Mouse (Mus musculus): ENCODE measurements around the gene Ablim1. TPM values are rescaled to one million over a fixed set of nuclear protein-coding genes. Genes with fewer than 3 reads are reported as not detected.

The Ablim1 gene
- polyA plus RNA-seq, 1 experiment: 54.2 TPM

DNA sequence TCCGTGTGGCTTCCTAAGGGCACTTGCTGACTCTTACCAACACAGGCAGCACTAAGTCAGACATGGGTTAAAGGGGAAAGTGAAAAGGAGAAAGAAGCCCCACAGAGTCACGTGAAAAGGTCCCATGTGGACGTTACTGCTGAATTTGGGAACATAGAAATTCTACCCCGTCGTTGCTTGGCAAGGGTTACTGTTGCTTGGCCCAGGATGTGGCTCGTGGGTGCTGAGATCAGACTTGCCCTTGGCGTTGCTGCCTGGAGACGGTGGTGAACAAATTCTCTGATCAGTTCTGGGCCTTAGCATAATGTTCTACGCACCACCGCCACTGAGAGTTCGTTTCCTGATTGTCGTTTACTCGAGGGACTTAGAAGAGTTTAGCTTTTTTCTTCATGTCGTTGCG is 277.9 kb downstream of the Ablim1 start:
- DNase-seq (ENCODE audit: extremely low spot score in 1 of 2, low spot score in 1 of 2): no peak

DNA sequence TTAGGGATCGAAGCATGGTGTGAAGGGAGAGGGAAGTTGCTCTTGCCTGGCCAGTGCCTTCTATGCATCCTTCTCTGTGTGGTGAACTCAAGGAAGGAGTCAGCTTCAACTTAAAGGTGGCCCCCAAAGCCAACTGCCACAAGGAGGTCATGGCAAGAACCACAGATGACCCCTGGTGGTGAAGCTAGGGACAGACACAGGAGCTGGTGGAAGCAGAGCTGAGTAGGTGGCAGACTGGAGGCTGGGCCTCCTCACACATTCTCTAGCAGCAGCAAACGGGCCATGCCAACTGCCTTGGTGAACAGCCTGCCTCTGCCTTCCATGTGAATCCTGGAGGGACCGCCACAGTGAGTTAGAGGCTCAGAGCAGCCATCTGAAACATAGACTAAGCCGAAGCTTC is 283.1 kb downstream of the Ablim1 start:
- DNase-seq (ENCODE audit: extremely low spot score in 1 of 2, low spot score in 1 of 2): peak; percentile 32 to 80

DNA sequence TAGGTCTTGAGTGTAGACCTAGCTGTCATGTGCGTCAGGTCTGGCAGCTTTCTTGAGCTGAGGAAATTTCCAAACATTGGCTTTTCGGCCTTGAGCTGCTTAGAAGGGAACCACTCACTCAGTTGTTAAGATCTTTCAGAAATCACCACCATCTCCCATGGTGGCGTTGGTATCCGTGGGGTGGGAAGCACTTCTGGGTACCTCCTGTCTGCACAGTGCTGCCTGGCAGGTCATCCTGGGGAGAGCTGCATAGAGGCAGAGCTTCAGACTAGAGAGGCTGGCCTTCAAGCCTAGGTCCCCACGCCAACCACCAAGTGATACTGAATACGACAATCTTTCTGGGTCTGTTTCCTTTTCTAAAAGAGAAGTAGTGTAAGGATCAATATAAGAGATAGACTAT is 285.3 kb downstream of the Ablim1 start:
- no peak for DNase-seq (ENCODE audit: extremely low spot score in 1 of 2, low spot score in 1 of 2)

DNA sequence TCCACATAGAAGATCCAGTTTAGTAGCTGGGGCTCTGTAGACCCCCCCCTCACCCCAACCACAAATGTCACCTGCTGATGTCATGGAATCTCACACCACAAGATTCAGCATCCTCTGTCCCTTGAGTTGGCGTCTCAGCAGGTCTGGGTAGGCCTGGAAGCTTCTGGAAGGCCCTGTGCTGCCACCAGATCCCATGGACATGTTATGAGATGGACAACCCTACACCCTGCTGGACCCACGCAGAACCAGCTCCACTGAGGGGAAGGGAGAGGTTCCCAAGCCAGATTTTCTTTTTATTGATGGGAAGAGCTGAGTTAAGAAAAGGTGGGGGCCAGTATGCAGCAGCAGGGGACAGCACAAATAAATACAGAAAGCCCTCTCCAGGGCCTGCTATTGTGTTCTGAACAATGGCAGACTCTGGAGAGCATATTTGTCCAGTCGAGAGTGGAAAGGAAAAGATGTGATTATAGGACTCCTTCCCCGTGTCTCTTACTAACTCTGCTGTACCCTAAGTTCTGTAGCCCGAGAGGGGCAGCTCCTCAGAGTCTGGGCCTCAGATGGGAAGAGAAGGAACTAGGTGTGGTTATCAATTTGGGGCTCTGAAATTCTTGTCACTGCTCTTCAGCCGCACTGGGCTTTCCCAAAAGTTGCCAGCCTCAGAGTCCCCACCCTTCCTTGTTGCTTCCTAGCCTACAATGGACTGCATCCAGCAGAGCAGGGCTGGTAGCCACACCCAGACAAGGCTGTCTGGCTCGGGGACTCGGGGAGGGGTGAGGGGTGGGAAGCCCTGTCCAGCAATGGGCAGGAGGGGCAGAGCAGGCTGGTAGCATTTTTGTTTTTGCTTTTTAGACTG is 286.2 kb downstream of the Ablim1 start:
- no peak for DNase-seq (ENCODE audit: extremely low spot score in 1 of 2, low spot score in 1 of 2)

DNA sequence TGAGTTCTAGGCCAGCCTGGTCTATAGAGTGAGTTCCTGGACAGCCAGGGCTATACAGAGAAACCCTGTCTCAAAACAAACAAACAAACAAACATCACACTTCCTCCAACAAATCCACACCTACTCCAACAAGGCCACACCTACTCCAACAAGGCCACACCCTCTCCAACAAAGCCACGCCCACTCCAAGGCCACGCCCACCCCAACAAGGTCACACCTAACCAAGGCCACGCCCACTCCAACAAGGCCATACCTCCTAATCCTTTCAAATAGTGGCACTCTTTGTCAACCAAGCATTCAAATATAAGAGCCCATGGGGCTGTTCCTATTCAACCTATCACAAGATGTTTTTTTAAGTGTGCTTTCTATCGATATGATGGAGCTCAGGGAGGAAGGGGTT is 288.2 kb downstream of the Ablim1 start:
- no peak for DNase-seq (ENCODE audit: extremely low spot score in 1 of 2, low spot score in 1 of 2)

DNA sequence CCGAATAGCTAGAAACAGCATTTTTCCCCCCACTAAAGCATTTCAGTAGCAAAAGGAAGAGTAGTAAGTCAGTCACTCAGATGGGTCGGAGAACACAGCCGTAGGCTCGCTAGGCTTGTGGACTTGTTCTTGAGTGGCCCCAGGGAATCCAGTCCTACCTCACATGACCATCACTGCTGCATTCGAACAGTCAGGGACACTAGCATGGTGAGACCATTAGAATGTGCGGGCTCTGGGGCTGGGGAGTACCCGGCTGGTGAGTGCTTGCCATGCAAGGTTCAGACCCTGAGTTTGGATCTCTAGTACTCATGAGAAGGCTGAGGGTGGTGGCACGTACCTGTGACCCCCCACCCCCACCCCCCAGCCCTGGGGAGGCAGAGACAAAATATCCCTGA is 296.9 kb downstream of the Ablim1 start:
- DNase-seq (ENCODE audit: extremely low spot score in 1 of 2, low spot score in 1 of 2): no peak

DNA sequence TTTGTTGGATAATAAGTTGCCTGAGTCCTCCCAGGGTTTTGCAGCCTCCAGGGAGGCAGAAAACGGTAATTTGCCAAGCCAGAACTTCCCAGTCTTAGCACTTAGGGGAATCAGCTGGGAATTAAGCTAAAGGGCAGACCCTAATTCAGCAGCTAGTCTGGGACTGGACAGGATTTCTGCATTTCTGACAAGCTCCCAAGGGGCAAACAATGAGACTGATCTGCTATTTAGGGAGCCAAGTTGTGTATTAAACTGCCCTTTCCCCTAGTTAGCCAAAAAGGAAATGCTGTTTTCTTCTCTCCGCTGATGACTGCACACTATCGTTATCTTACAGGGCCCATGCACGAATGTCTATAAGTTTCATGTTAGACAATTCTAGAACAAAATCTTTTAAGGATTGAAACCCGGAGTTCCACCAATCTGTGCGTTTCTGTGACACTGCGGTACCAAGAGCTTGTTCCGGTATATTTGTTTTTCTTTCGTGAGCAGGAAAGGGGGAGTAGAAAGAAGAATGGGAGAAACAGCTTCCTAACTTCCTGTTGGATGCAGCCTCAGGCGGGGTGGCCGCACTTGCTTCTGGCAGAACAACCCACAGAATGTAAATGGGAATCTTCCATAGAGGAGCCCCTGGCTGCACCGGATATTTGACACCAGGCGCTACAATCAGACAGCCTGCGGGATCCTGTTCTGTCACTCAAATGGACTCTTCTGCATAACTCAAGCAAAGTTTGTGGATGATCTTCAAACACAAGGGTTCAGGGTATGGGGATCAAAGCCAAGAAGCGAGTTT is 297.5 kb downstream of the Ablim1 start:
- DNase-seq (ENCODE audit: extremely low spot score in 1 of 2, low spot score in 1 of 2): no peak

DNA sequence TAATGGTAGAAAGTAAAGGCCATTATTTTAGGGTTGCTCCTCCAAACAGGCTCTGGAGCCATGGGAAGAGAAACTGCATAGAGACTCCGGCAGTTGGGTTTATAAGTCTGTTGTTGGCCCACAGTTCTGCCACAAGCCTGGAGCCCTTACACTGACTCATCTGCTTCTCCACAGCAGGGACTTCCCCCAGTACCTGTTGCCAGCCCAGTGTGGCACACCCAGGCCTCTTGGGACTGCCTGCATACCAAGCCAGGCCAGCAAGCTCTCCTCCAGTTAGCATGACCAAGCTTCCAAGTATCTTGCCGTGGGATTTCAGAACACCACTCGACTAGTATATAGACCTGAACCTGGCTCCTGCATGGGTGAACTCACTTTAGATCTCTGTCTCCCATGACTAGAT is 299.9 kb downstream of the Ablim1 start:
- no peak for DNase-seq (ENCODE audit: extremely low spot score in 1 of 2, low spot score in 1 of 2)

DNA sequence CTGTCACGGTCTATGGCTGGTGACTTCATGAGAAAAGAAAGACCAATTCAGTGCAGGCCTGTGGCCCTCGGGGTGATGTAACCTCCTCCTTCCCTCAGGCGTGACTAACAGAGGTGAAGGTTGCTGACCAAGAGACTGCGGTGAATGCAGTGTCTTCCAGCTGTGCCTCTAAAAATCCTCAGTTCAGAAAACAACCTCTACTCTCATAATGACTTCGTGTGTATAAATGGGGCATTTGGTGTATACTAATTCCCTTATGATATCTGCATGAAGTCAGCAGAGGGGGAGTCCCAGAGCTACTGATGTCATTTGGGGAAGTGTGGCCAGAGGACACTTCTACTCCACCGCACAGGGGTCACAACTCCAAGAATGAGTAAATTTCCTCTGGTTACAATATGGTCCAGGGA is 301.4 kb downstream of the Ablim1 start:
- DNase-seq (ENCODE audit: extremely low spot score in 1 of 2, low spot score in 1 of 2): no peak

DNA sequence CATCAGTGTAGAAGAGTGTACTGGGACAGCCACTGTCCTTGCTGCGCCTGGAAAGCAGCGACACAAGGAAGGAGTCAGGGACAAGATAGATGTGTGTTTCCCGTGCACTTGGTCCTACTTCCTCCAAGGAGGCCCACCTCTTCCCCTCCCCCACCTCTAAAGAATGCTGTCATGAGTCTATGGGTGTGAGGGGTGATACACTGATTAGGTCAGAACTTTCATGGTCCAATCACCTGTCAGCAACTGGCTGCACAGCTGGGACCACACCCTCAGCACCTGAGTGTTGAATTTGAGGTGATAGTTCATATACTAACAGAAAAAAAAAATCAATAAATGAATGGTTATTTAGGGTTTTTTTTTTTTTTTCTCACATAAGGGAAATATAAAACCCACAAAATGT is 302.7 kb downstream of the Ablim1 start:
- DNase-seq (ENCODE audit: extremely low spot score in 1 of 2, low spot score in 1 of 2): no peak

DNA sequence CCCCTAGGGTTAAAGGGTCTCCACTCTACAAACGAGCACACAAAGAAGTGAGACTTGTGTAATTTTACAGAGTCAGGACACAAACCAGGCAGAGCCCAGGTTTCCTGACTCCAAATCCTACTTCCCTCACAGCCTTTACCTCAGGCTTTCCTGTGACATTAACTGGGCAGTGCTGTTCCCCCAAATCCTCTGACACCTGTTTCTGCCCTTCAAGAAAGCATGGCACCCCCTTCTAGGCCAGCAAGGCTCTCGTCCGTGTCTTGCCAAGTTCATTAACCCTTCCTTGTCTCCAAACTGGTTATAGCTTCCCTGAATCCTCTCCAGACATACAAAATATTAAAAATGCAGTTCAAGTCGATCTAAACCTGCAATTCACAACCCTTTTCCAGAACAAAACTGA is 304.7 kb downstream of the Ablim1 start:
- no peak for DNase-seq (ENCODE audit: extremely low spot score in 1 of 2, low spot score in 1 of 2)

DNA sequence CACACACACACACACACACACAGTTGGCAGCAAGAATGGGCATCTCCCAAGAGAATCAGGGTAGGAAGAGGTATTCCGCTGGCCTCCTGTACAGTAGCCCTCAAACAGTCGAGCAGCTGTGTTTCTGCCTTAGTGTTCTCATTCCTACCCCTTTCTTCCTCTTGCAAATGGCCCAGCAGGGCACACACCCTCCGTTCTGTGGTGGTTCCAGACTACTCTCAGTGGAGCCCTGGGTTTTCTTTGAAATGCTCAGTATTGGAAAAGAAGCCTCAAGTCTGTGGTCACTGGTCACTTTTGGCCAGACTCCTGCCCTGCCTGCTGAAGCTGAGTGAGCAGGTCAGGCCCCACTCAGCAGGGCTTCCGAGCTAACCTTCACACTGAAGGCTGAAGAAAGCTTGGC is 305.1 kb downstream of the Ablim1 start:
- no peak for DNase-seq (ENCODE audit: extremely low spot score in 1 of 2, low spot score in 1 of 2)

DNA sequence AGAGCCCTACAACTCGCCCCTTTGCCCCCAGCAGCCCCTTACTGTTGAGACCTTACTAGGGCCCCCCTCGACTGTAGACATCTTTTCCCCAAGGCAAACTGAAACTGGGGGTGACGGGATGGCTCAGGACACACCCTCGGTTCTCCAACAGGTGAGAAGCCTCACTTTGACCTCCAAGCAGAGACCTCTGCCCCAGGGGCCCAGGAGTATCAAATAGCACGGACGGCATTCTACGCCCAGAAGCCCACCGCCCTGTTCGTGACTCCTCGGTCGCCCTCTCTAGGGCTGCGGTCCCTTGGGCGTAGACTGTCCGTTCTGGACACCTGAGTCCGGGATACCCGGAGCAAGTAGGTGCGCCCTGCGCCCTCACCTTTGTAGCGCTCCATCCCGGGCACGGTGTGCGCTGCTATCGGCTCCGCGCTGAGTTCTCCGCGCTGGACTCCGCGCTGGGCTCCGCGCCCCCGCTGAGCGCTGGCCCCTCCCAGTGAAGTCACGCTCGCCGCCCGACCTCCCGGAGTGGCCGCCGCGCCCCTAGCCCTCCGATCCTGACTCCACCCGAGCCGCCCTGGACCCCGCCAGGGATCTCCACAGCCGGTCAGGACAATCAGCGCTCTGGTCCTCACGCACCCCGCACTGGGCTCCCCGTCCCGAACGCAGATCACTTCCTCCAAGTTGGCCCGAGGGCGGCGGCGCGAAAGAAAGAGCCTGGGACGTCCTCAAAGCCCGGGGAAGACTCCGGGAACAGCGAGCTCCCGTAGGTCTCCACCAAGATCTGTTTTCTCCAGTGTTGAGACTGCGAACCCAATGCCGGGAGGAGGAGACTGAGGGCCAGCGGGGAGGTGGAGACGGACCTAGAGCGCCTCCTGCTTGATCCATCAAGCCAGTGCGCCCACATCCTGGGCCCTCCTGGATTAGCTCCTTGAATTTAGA is 306.7 kb downstream of the Ablim1 start, which contains the start of gene Afap1l2:
Afap1l2 (minus strand) TSS at position 448 of the 930 bp plus-strand sequence.
- peak in 1 of 2 experiments; percentile 55 for DNase-seq (ENCODE audit: extremely low spot score in 1 of 2, low spot score in 1 of 2)

DNA sequence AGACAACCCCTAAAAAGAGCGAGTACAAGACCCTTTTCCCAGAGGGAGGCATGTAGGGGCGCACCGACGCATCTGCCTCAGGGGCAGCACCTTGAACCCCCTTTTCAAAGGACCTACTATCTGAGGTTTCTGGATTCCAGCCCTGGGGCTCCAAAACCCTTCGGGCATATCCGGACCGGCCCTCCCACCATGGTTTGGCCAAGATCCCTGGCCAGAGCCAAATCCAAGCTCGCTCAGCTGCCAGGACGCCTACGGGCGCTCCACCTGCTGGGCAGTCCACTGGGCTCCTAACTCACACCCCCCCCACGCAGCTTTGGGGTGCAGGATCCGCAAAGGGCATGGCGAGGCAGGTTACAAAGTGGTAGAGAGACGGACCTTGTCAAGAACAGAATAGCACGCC is 307.4 kb downstream of the Ablim1 start:
- DNase-seq (ENCODE audit: extremely low spot score in 1 of 2, low spot score in 1 of 2): no peak

DNA sequence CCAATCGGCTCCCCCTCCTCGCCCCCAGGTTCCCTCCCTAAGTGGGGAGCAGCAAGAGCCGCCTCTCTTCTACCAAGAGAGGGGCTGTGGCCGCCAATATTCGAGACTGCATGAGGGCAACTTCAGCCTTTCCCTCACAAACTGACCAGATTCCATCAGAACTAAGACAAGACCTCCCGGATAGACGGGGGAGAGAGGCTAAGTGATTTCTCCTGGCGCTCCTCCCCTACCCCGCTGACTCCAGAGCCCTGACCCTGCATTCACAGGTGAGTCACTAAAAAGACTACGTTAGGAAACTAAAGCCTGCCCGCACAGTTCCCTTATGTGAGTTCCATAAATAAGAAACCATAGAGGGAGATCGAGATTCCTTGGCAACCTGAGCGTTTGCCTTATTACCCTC is 307.9 kb downstream of the Ablim1 start:
- DNase-seq (ENCODE audit: extremely low spot score in 1 of 2, low spot score in 1 of 2): no peak

DNA sequence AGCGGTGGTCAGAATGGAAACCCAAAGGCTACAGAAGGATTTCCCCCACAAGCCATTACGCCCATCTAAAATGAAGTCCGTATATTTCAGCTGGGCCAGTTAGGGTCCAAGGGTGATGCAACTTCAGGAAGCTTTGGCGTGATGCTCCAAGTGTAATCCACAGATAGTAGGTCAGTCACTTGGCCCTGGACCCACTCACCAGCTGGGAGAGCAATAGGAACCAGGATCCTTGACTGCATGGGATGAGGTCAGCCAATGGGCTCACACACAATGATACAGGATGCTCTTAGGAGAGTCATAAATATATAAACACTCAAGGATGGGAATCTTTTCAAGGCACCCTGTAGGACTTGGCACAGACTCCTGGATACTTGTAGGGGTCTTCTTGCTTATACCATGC is 309.7 kb downstream of the Ablim1 start:
- DNase-seq (ENCODE audit: extremely low spot score in 1 of 2, low spot score in 1 of 2): no peak

DNA sequence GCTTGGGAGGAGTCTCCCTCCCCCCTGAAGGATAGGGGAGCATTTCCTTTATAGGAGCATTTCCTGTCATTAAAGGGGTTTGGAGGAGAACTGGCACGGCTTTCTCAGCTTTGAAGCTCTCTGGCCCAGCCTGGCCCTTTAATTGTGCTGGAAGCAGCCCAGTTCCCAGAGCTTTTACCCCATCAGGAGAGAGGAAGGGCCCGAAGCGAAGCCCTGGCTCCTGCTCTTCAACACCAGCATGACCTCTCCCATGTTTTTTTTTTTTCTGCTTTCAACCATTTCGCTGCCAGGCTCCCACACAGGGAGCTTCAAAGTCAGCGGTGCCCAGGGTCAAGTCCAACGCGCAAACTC is 311.3 kb downstream of the Ablim1 start:
- DNase-seq (ENCODE audit: extremely low spot score in 1 of 2, low spot score in 1 of 2): peak in 1 of 2 experiments; percentile 32

DNA sequence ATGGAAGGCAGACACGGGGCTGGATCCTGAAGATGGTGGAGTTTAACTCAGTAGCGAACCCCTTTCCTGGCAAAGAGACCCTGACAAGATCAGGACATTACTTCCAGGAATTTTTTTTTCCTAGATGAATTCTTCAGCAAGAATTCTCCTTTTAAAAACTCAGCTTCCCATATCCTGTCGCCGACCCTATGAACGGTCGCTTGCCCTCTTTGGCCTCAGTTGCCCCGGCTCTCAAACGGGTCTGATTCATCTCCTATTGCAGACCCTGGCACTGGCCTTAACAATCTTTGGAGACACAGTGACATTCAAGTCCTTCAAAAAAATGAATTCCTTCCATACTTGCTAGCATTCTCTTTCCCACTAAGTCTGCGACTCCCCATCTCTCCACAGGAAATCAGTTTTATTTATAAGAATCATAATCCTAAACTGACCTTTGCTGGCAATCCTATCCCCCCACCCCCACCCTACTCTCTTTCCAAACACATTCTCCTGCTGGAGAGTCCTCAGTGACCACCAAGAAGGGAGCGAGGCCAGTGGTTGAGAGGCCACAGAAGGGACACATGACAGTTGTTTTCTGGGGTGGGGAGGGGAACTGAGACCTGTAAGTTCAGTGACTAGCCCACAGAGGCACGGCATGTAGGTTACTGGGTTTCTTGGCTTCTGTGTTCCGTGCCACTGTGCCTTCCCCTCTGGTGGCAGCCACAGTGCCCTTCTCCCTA is 311.8 kb downstream of the Ablim1 start:
- DNase-seq (ENCODE audit: extremely low spot score in 1 of 2, low spot score in 1 of 2): no peak

DNA sequence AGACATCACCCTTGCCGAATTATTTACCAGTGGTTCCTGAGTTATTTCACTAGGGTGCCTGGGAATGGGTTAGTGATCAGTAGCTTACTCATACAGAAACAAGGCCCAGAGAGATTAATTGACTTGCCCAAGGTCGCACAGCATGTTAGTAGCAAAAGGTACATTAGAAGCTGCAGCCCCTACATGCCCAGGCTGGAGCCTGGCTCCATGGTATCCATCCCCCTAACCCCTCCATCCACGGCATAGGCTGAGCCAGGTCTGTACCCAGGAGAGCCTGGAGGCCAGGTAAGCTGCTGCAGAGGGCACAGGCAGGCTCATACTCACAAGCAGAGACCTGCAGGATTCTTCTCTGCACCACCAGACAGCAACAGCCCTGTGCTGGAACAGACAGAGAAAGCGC is 312.8 kb downstream of the Ablim1 start:
- no peak for DNase-seq (ENCODE audit: extremely low spot score in 1 of 2, low spot score in 1 of 2)

DNA sequence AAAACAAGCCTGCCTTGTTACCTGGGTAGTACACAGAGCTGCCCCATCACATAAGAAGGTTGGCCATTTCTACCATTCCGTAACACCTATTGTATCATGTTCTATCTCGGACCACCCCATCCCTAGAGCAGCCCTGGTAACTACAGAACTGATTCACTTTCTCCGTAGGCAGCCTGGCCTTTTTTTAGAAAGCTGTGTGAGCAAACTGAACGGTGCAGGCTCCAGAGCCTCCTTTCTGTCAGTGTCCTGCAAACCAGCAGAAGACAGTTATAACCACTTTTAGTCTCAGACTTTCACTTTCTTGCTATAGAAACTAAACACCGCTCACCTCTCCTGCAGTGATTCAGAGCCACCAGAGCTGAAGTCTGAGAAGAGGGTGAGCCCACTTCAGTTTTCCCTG is 314.1 kb downstream of the Ablim1 start:
- DNase-seq (ENCODE audit: extremely low spot score in 1 of 2, low spot score in 1 of 2): no peak

Measured in frontal cortex, adult 2 months (tissue).